Mouse (Mus musculus): ENCODE measurements around the gene Aamdc. TPM values are rescaled to one million over a fixed set of nuclear protein-coding genes. Genes with fewer than 3 reads are reported as not detected.

The Aamdc gene
- 10 to 100 TPM; 30.7 to 31.6 TPM for total RNA-seq (2021)

GRCm38 (mm10) chr7:97579067-97579975 is at the start of gene Aamdc, which contains the start of gene Rsf1:
Gene Aamdc, minus strand, starts transcription at chr7:97579497.
Gene Rsf1, plus strand, starts transcription at chr7:97579889.
- intact Hi-C loops (cut with DNase I): loop anchor here (1.0 to 5.0 kb wide), 3 partner anchors 98 to 154 kb away; no protein-coding TSS in a partner anchor
- DNase-seq (ENCODE audit: low spot score in 2 of 2): peak; percentile 94 to 98

DNA sequence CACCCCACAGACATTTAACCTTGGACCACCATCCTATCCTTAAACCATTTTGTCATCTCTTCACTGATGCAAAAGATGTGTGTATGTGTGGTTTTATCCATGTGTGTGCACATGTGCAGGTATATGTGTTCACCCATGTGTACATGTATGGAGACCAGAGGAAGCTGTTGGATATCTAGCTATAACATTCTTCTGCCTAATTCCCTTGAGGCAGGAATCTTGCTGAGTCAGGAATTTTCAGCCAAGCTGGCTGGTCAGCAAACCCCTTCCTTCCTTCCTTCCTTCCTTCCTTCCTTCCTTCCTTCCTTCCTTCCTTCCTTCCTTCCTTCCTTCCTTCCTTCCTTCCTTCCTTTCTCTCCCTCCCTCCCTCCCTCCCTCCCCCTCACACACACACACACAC is 44.1 kb upstream of the Aamdc start:
- DNase-seq (ENCODE audit: low spot score in 2 of 2): no peak
- intact Hi-C loops (cut with DNase I): no loop called here

- DNase-seq (ENCODE audit: low spot score in 2 of 2): no peak
Measured at GRCm38 (mm10) chr7:97622676-97623075, 43.4 kb upstream of the Aamdc start.

GRCm38 (mm10) chr7:97621346-97621745 is 42.0 kb upstream of the Aamdc start:
- intact Hi-C loops (cut with DNase I): no loop called here
- no peak for DNase-seq (ENCODE audit: low spot score in 2 of 2)

More at GRCm38 (mm10) chr7:97622676-97623075, 43.4 kb upstream of the Aamdc start:
- intact Hi-C loops (cut with DNase I): no loop called here

DNA sequence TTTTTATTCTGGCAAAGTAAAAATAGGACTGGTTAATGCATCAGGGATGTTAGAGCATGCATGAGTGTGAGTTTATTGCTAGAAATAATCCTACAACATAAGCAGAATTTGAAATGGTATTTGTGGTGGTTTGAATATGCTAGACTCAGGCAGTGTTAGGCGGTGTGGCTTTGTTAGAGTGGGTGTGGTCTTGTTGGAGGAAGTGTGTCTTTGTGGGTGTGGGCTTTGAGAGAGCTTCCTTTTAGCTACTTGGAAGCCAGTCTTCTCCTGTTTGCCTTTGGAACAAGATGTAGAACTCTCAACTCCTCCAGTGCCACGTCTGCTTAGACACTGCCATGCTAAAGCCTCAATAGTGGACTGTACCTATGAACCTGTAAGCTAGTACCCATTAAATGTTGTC is 19.3 kb upstream of the Aamdc start:
- intact Hi-C loops (cut with DNase I): no loop called here
- DNase-seq (ENCODE audit: low spot score in 2 of 2): no peak

DNA sequence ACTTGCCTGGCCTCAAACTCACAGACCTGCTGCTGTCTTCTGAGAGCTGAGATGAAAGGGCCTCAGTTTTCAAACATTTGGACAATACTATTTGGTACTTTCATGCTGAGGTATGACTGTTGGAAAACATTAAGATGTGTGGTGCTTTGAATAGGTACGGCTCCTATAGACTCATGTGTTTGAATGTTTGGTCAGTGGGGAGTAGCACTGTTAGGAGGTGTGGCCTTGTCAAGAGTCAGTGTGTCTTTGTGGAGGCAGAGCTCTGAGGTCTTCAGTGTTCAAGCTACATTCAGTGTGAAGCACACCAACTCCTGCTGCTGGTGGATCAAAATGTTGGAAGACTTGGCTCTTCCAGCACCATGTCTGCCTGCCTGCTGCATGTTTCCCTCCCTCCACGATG is 14.2 kb upstream of the Aamdc start:
- intact Hi-C loops (cut with DNase I): no loop called here

DNA sequence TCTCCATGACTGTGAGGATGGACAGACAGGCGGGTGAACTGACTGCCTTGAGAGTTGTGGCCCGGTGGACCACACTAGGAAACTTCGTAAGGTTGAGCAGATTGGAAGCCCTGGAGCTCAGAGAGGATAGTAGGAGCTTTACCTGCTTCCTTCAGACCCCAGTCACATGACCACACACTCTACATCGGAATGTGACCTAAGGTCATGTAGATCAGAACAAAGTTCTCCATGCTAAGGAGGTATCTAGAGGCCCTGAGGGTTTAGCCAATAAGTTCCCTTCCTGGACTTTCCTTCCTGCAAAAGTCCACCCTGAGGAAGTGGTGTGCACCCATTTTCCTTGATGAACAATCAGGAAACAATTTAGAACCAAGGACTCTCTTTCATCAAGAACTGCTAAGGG is 13.1 kb upstream of the Aamdc start:
- intact Hi-C loops (cut with DNase I): no loop called here

More for the DNA sequence above, 14.2 kb upstream of the Aamdc start:
- DNase-seq (ENCODE audit: low spot score in 2 of 2): no peak

GRCm38 (mm10) chr7:97591336-97591735 is 12.0 kb upstream of the Aamdc start:
- no peak for DNase-seq (ENCODE audit: low spot score in 2 of 2)
- intact Hi-C loops (cut with DNase I): no loop called here

More for the DNA sequence above, 13.1 kb upstream of the Aamdc start:
- DNase-seq (ENCODE audit: low spot score in 2 of 2): no peak

DNA sequence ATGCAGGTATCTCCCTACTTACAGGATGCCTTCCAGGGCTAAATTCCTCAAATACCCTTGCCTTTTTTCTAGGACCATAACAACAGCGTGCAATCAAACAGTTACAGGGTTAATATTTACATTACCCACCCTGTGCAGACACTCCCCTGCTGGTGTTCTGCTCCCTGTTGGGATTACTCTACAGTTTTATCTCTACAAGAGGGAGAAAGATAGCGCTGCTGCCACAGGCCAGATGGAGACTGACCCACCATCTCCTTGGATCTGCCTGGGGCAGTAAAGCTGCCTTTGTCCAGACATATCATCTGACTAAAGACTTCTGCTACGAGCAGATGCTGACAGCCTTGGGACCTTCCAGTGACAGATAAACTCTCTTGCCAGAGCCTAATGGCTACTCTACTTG is 11.2 kb upstream of the Aamdc start:
- no peak for DNase-seq (ENCODE audit: low spot score in 2 of 2)
- intact Hi-C loops (cut with DNase I): no loop called here

GRCm38 (mm10) chr7:97588506-97588905 is 9.2 kb upstream of the Aamdc start:
- DNase-seq (ENCODE audit: low spot score in 2 of 2): no peak
- intact Hi-C loops (cut with DNase I): no loop called here

DNA sequence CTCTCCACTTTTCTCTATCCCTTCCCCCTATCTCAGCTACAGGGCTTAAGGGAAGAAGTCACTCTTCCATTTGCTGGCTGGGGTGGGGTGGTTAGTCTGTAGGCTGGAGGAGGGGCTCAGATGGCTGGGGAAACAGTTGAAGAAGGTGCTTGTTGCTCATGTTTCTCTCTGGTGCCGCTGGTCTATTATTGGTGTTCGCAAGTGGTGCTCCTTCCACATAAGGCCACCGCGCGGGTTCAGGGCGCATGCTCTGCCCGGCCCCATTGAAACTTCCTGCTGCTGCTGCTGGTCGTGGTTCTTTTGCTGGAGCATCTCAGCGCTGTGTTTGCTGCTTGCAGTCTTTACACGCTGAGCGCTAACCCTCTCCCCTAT is 1.5 kb upstream of the Aamdc start:
- peak; percentile 82 to 93 for DNase-seq (ENCODE audit: low spot score in 2 of 2)
- intact Hi-C loops (cut with DNase I): loop anchor here (5.0 kb wide), 2 partner anchors 56 to 116 kb away; partner anchors contain the start of gene Clns1a

DNA sequence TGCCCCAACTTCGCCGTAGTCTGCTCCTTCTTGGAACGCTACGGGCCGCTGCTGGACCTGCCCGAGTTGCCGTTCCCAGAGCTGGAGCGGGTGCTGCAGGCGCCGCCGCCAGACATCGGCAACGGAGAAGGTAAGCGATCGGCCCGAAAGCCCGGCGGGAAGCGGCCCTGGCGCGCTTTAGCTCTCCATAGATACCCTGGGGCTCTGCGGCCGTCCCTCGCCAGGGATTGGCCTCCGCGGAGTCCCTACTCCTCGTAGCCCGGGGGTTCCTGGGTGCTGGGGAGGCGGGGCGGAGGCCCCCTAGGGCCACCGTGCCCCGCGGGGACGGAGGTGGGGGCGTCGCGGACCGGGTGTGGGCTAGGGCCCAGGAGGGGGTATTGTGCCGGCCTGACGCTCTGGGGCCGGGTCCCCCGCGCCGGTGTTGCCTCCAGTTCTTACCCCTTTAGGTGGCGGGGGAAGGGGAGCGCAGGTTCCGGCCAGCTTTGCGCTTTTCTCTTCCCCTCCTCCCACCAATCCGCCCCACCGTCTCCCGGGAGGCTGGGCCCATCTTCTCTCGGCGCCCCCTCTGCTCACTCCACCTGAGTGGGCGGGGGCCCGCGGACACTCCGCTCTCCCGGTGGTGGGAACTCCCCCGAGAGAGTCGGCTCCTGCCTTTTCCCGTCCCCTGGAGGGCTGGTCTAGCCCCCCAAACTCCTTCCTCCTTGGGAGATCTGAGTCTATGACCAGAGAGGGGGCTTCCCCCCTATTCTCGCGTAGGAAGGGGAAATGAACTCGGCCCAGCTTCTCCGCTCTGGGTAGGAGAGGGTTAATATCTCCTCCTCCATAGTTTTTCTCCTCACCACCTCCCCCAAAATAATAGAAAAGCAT is 912 bp upstream of the Aamdc start:
- intact Hi-C loops (cut with DNase I): loop anchor here (1.0 to 5.0 kb wide), 5 partner anchors 57 to 155 kb away; partner anchors contain the start of gene Clns1a
- DNase-seq (ENCODE audit: low spot score in 2 of 2): peak; percentile 51

DNA sequence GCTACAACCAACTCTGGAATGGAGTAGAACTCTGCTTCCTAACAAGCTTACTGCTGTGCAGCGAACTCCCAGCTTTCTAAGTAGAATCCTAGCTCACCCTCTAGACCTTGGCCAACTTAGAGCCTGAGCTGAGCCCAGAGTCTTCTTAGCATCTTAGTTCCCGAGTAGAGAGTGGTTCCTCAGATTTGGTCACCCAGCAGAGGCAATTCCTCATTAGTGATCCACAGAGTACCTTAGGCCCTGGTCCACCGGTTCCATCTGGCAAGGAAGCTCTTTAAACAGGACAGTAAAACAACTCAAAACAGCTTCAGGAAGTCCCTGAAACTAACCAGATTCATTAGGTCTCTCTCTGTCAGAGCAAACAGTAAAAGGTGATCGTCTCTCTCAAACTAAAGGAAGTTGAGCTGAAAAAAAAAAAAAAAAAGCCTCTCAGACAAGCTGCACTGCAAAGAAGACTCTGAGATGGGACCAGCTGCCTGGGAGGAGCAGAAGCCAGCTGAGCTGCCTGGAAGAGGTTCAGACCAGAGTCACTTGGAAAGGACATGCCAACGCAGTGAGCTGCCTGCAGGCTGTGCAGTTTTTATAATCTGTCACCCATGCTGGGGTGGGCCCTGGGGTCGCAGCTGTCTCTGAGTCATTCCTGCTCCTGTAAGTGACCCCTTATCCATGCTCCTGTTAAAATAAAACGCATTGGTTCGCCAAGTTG is 783 bp downstream of the Aamdc start:
- intact Hi-C loops (cut with DNase I): loop anchor here (1.0 to 5.0 kb wide), 3 partner anchors 97 to 153 kb away; no protein-coding TSS in a partner anchor
- DNase-seq (ENCODE audit: low spot score in 2 of 2): peak; percentile 19 to 49

GRCm38 (mm10) chr7:97570389-97570788 is 8.9 kb downstream of the Aamdc start:
- intact Hi-C loops (cut with DNase I): no loop called here
- DNase-seq (ENCODE audit: low spot score in 2 of 2): no peak

- intact Hi-C loops (cut with DNase I): no loop called here
- no peak for DNase-seq (ENCODE audit: low spot score in 2 of 2)
Measured at GRCm38 (mm10) chr7:97569372-97569771, 9.9 kb downstream of the Aamdc start.

DNA sequence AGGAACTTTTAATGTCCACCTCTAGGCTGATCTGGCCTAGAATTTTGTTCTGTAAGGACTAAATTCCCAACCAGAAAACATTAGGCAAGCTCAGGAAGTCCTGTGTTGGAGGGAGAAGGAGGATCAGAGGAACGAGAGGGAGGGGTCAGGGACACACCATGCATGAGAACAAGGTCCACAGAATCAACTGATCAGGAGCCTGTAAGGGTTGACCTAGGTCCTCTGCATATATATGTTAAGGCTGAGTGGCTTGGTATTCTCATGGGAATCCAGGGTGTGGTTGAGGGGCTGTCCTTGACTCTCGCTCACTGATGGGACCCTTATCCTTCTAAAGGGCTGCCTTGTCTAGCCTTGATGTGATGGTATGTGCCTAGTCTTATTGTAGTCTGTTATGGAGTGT is 15.7 kb downstream of the Aamdc start:
- intact Hi-C loops (cut with DNase I): no loop called here
- no peak for DNase-seq (ENCODE audit: low spot score in 2 of 2)

- DNase-seq (ENCODE audit: low spot score in 2 of 2): no peak
- intact Hi-C loops (cut with DNase I): no loop called here
Measured at GRCm38 (mm10) chr7:97550673-97551072, 28.6 kb downstream of the Aamdc start.

GRCm38 (mm10) chr7:97549301-97549700 is 30.0 kb downstream of the Aamdc start:
- DNase-seq (ENCODE audit: low spot score in 2 of 2): no peak
- intact Hi-C loops (cut with DNase I): no loop called here

DNA sequence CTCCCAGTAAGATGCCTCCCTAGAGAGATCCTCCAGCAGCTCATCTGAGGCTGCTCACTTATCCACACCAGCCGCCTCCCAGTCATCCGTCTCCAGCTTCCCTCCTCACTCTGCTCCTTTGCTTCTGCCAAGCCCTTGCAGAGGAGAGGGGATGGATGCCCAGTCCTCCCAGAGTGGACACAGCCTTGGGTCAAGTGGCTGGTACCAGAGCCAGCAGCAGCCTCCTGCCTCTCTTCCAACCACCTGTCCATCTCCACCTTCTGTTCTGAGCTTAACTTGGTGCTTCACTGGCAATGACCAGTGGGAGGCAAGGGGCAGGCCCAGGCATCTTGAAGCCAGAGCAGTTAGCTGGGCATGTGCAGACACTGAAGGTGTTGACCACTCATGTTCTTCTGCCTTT is 32.8 kb downstream of the Aamdc start:
- no peak for DNase-seq (ENCODE audit: low spot score in 2 of 2)
- intact Hi-C loops (cut with DNase I): no loop called here

DNA sequence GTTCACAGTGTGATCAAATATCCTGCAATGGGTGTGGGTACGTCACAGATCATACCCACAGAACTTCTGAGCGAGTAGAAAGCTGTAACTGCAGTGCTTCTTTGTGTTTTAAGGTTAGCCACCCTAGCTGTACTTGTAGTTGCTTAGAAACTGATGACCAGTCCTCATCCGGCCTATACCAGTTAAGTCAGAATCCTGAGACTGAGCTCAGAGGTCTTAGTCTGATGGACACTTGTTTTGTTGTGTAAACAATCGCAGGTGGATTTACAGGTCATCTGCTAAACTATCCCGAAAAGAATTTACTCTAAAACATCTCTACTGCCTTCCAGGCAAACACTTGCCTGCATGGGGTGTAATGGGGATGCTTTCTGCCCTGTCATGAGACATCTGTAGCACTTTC is 42.7 kb downstream of the Aamdc start:
- intact Hi-C loops (cut with DNase I): no loop called here
- no peak for DNase-seq (ENCODE audit: low spot score in 2 of 2)
